Mouse (Mus musculus) liver (tissue): Measurements from ENCODE around the gene Wdr27.
"Not testable (repeated sequence)": the region's sequence is repeated elsewhere in the genome, so short reads cannot be mapped to it uniquely, and the experiment has no call there.

Experiments used
- DNase-seq: peaks from one replicate; pipeline ENCODE4 v3.0.0-alpha.2; 2020; ENCODE audit warnings: mixed read lengths

Gene Wdr27

DNA sequence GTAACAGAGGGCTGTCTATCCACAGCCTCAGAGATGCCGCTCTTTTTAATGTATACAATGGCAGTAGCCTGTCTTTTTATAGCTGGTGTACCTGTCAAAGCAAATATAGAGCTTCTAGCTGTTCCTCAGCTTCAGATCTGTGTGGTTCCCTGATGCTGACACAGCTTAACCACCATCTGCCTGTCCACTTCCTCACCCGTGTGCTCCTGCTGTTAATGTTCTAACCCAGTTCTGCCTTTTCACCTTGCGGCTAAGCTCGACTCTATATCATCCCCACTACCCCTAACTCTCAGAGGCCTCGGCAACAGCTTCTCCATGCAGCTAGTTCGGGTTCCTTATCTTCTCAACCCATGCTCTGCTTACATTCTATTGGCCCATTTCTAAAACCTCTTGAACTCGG, 12.3 kb downstream of the Wdr27 start:
- DNase-seq = no peak

DNA sequence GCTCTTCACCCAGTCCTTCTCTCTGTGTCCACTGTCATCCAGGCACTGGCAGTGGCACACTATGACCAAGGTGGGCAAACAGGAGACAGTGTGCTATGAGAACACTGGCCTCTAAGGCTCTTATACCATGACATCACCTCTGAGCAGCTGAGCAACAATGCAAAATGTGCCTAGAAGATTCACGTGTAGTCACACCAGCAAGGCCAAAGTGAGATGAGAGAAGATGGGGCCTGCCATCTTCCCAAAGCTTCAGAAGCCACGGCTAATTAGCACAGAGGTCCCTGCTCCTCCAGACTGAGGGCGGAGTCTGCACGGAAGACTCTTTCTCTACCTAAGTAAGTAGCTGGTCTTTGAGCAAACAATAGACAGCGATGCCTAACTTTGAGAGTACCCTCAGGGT, 14.3 kb downstream of the Wdr27 start:
- no peak for DNase-seq

DNA sequence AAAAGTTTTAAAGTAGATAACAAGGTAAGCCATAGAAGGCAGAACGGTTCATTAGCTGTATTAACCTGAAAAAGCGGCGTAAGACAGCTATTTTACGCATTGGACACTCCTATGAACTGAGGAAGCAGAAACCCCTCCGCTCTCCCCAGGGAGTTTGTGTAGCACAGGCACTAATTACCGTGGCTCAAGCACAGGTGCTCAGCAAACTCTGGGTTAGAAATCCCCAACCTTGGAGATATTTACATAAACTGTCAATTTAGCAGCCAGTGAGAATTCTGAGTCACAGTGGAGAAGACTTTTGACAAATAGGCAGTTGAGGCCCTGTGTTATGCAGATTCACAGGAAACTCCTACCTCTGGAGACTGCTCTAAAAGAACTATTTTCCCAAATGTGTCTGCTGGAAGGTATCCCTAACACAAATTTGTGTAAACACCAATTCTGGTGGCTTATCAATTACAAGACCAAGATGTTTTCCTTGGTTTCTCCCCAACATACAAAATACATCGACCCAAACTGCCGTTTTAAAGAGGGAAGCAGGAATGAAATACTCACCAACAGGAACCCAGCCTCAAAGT, 15.2 kb downstream of the Wdr27 start:
- DNase-seq = no peak

DNA sequence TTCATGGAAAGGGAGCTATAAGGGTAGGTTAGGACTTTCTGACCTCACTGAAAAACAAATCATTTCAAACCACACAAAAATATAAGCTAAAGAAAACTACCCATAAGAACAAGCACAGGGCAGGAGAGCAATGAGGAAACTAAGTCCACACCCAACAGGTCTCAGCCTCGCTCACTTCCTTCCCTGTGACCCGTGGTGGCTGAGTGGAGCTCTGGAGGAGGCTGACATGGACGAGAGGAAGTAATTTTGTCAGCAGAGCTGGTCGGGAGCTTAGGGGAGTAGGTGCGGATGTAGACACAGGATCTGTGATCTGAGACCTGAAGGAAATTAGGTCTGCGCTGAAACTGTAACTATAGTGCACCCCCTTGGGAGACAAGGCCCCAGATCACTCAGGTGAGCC, 21.4 kb downstream of the Wdr27 start:
- DNase-seq = no peak

DNA sequence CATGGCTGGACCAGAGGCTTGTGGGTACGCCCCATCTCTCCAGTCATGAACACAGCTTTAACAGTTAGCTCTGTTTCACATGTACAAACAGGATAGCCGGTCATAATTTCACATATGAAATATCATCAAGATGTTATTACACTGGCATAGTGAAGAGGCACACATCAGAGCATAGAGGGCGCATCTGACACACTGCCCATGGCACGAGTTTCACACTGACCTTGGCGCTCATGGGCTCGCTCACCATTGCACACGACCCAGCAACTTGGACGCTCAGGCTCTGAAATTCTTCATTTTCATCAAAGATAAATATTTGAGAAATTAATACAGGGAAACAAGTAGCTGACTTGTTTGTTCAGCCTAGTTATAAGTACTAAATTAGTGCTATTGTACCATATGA, 25.1 kb downstream of the Wdr27 start:
- DNase-seq = no peak

DNA sequence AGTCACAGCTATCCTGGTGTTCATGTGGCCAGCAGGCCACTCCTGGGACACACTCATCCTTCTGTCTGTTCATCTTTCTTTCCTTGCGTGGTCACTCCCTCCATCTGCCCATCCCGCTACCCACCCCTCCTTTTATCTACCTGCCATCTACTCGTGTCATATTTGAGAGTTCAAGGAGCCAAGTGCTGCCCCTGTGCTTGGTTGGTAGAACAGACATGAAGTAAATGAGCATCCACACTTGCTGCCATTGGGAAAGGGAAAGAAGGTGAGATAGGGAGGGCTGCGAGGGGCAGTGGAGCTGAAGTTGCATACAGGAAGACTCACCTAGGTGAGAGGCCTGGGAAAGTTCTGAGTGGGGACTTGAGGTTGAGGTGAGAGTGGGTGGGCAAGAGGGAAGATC, 28.6 kb downstream of the Wdr27 start:
- no peak for DNase-seq

DNA sequence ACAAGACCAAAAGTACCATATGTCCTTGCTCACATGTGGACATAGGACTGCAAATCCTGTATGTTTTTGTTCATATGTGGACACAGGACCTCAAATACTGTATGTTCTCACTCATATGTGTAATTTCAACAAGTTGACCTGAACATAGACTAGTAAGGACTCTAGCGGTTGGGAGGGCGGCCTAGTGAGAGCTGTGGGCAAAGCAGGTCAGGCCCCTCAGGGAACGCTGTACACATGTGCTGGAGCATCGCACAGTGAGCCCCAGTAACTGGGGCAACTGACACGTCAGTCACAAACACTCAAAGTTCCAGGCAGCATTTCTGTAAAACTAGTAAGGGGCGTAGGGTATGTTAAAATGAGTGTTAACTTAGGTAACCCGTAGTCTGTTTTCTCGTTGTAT, 30.0 kb downstream of the Wdr27 start:
- DNase-seq = no peak

DNA sequence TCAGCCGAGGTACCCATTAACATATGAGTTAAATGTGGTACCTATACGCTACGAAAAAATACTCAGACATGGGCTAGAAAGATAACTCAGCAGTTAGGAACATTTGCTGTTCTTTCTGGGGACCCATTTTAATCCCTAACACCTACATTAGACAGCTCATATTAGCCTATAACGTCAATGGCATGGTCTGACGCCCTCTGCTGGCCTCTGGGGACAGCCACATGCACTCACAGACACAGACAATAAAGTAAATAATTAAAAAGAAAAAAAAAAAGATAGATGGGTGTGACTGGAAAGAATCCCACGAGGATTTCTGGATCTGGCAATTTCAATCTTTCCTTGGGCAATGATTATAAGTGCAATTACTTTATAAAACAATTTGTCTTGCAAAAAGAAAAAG, 30.5 kb downstream of the Wdr27 start:
- DNase-seq = no peak

DNA sequence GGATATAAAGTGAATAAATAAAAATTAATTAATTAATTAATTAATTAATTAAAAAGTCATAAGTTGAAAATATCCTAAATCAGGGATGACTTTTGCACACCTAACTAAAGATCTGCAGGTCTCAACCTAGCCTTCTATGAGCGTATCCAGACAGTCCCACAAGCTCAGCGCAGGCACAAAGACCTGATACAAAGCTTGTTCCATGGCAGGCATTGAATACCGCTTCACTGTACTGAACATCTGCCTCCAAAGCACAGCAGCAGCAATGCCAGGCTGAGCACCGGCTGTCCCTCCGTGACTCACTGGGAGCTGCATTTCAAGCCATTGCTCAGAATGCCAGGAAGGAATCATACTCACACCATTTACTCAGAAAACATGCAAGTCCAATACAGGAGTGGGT, 32.2 kb downstream of the Wdr27 start:
- DNase-seq = no peak

DNA sequence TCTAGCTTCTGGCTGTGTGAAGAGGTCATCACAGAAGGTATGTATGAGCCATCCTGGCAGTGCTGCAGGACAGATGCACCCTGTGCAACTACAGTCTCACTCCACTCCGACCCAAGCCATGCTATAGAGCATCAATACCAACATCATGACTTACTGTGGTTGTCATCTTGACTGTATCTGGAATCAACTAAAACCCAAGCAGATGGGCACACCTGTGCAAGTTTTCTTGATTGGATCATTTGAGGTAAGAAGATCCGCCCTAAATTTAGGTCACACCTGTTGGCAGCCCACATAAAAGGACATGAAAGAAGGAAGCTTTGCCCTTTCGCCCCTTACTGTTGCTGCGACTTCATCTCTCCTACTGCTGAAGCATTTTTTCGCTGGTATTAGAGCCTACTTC, 33.6 kb downstream of the Wdr27 start:
- no peak for DNase-seq

DNA sequence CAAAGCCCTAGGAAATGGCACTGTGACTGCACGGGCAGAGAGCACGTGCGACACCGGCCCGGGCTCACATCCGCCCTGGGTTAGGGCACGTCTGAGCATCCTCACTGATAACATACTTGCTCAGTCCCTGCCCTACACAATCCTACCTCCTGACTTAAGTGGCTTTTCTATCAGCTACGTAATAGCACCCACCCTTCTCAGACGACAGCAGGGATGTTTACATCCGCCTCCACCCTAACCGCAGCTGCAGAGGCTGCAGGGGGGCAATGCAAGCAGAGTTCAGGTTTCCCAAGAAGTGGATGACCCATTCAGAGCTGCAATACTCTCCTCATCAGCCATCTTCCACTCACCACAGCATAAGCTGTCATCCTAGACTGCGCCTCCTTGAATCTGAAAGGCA, 35.8 kb downstream of the Wdr27 start:
- no peak for DNase-seq

DNA sequence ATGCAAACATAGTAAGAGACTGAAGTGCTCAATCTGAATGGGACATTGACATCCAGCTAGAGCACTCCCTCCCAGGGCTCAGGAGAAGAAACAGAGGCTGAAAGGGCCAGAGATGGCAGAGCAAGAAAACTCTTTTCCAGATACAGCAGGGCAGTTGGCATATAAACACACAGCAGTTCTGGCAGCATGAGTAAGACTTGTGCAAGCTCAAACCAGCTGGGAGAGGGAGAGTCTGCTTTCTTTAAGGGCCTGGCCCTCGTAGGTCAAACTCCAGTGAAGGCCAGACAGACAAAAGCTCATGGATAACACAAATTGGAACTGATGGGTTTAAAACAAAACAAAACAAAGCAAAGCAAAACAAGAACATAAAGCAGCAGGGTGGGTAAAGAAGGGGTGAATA, 36.3 kb downstream of the Wdr27 start:
- DNase-seq = no peak

DNA sequence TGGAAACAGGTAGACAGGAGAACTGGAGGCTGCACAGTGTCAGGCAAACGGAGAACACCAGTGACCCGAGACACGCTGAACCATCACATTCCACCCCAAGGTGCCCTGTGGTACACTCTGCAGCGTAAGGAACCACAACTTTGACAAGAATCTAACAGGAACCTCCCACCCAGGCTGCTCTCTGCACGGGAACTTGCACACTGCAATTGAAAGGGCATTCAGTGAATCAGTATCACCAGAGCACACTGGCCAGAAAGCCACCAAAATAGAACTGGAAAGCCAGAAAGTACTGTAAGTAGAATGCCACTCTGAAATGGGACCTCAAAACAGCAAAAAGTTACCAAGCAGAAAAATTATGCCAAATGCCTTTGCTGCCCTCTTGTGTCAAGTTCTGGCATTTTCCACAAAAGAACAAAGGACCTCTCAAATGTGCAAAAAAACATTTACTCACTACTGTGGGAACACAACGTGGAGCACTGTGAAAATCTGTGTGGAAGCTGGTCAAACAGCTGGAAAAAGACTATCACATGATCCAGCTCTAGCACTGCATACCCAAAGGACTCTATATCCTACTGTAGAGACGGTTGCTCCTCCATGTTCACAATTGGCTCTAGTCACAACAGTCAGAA, 38.2 kb downstream of the Wdr27 start:
- peak; percentile 33 for DNase-seq

DNA sequence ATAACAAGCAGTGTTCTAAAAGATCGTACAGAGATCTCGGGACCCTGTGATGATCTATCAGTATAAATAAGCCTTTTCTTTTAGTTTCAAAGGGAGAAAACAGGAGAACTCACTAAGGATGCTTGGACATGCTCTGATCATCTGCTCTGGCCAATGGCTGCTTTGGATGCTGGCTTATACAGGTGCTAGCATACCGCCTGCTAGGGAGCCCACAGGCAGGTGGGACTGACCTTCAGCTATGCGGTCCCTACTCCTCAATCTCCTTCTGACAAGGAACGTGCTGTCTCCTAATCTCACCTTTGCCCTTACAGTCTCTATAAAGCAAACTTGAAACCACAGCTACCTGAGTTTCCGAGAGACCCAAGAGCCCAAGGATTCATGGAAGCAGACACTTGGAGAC, 38.8 kb downstream of the Wdr27 start:
- no peak for DNase-seq

DNA sequence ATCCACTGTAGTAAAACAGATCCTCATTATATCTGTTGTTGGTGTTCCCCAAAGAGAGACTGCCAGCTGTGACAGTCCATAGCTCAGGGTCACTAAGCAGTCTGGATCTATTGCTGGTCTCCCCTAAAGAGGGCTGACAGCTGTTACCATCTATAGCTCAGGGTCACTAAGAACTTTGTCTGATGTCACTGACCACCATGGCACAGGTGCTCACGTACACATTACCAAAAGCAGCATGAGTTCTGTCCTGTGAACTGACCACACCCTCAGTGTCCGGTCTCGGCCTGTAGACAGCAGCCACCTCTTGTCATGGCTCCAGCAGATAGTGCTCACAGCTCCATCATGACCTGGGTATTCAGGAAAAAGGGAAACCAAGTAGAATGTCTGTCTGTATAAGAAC, 39.7 kb downstream of the Wdr27 start:
- no peak for DNase-seq

DNA sequence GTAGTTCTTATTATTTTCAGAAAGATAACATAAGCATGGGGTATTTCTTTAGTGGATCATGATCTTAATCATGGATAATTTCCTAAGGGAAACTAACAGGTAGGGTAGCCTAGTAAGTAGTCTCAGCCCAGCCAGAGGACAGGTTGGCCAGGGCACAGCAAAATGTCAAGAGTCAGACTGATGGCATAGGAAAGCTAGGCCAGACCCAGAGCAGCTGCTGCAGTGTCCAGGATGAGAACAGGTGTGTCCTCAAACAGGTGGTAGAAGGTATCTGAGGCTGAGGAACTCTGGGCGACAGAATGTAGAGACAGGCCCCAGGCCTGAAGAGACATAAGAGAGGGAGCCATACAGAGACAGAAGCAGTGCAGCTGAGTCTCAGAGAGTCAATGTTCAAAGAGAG, 44.0 kb downstream of the Wdr27 start:
- no peak for DNase-seq

DNA sequence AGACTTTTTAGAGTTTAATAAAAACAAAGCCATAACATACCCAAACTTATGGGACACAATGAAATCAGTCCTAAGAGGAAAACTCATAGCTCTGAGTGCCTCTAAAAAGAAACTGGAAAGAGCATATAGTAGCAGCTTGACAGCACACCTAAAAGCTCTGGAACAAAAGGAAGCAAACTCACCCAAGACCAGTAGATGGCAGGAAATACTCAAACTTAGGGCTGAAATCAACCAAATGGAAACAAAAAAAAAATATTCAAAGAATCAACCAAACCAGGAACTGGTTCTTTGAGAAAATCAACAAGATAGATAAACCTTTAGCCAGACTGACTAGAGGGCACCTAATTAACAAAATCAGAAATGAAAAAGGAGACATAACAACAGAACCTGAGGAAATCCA, 47.9 kb downstream of the Wdr27 start:
- DNase-seq = not testable (repeated sequence)

DNA sequence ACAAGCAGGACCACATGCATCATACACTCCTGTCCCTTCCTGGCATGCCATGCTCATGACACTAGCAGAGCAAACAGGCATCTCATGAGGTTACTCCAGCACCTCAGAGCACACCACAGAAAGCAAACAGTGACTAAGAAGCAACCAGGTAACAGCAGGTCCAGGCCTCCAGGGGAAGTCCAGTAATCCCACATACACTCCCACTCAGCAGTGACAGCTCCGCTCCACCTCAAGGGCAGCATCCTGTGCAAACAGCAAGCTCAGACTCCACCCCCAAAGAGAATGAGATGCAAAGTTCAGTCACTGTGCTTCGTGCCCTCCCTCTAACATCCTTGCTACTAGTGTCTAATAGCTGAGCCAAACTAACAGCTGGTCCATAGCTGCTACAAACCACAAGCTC, 56.0 kb downstream of the Wdr27 start:
- no peak for DNase-seq

DNA sequence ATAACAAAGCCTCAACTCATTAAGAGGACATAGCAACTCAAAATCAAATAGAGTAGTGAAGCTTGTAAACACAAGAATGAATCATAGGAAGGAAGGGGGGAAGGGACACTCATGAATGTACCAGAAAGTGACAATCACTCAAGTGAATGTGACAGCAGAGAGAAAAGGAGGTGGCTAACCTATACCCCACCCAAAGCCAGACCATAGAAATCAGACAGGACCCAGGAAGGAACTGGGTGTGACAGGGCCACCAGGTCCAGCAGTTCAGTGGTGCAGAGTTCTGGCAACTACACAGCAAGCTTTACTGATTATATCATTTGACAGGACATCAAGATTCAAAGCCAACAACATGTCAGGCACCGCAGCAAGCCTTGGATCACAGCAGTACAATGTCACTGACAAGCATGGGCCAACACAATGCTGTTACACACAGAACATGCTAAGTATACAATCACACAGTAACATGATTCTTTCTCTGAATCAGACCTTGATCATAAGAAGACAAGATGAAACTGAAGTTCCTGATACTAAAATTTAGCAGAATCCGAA, 68.2 kb downstream of the Wdr27 start:
- DNase-seq = no peak

DNA sequence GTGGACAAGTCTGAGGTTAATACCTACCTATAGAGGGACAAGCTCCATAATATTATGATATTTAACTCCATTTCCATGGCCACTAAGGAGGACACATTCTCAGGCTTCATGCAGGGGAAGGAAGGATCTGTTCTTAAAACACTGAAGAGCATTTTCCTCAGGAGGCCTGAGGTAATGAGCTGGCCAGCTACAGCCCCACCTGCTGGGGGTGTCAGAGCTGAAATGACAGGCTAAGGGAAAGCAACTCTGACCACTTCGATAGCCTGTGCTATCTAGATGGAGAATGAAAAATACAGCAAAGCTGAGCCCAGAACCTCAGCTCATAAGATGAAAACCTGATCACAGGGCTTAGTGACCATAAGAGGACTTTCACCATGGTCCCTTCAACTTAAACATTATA, 82.7 kb downstream of the Wdr27 start:
- no peak for DNase-seq

DNA sequence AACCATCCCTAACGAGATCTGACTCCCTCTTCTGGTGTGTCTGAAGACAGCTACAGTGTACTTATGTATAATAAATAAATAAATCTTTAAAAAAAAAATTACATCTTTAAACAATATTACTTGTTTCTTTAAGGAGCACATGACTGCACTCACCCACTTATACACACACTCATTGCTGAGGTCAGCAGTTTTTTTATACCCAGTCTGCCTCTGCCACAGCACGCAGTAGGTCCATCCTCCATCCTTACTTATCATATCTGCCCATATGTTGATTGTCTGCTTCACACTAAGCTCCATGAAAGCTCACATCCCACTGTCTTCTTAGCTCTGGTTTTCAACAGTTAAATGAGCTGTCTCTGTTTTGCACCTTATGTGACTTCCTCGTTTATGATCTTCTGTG, 95.2 kb downstream of the Wdr27 start:
- no peak for DNase-seq

DNA sequence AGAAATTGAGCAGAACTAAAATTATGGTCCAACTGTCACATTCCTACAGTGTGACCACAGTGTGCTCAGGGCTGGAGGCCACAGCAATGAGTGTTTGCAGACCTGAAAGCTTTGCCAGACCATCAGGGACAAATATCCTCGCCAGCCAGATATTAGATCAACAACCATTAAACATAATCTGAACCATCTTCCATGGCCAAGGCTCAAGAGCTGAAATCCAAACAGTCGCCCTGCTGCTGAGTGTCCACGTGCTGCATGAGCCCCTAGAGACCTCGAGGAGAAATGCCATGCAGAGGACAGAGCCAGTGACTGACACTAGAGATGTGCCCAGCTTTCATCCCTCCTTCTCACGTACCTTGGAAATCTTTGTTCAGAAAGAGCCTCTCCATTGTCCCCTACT, 96.1 kb downstream of the Wdr27 start:
- DNase-seq = no peak

DNA sequence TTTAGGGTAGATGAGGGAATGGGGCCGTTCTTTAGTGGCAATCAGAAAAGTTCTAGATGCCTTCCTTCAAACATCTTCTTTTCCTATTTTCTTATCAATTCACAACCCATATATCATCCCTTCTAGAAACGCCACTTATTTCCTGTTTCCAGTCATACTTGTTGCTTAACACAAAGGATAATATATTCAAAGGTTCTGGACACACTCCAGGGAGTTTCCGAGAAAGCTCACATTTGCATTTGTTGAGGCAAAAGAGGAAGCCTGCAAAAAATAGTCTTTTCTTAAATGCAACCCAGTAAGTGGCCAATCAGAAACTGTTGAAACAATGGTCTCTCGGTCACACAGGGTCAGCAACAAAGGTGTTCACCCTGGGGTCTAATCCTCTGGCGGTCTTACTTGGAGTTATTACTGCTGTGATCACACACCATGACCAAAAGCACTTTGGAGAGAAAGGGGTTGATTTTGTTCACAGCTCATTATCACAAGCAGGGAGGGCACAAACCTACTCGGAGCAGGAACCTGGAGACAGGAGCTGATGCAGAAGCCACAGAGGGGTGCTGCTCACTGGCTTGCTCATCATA, 116.2 kb downstream of the Wdr27 start:
- no peak for DNase-seq

DNA sequence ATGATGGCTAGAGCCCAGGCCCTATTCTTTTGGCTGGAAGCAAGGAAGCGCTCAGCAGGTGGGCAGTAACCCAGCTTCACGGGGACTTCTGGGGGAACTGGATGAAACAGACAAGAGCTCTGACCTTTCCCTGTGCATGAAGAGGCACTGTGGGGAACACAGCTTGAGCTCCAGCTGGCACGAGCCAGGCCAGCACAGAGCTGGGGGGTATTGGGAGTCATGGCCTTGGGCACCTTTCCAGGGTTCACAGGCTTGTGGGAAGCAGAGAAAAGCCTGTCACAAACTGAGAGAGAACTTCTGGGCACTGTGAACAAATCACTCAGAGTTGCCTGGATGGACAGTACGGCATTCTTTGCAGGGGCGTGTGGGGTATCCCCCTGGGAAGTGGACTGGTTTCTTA, 118.0 kb downstream of the Wdr27 start:
- DNase-seq = no peak

DNA sequence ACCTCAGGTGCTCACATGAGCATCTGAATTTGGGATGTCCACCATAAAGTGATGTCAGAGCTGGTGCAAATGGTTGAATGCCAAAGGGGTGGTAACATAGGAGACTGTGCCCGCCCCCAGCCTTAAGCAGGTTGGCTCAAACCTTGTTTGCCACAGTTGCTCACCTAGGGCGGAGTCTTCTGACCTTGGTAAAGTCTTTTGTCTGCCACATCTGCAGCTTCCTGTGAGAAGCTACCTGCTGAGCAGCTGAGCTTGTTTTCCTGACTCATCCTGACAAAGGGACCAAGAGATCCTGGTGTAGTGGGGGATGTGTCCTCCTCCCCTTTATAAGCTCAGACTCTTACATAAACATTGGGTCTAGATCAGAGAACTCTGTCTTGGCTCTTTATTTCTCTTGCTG, 125.0 kb downstream of the Wdr27 start:
- no peak for DNase-seq
